Mouse (Mus musculus): Measurements from ENCODE around the gene Gsn. TPM values are rescaled to one million over a fixed set of nuclear protein-coding genes. Genes with fewer than 3 reads are reported as not detected.

Gene Gsn
- total and polyA plus RNA-seq, 3 experiments: 24.2 to 54.2 (median 42.9) TPM

DNA sequence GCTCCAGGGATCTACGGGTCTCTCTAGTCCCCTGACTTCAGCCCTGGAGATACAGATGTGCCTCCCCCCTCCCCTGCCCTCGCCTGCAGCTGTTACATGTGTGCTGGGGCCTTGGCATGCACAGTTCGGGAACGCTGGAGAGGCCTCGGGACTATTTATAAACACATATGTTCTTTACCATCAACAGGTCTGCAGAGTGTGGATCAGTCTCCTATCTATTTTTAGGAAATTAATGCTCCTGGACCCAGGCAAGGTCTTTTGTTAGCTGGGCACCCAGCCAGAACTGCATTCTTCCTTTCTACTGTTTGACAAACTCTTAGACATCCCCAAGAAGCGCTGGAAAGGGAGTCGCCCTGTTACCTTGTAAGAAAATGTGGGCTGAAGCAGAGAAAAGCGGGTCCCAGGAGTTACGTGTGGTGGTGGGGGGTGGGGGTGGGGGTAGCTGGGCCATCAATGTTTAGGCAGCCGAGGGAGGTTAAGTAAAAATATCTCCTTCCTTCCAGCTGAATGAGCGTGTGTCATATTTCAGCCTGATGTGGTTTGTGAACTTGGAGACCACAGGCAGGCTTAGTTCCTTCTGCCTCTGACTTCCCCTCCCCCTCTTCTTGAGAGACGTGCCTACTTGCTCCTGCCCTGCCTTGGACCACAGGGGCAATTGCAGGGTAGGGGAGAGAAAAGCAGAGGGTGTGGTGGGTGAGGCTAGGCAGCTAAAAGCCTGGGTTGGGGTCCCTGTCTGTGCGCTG is 3.3 kb downstream of the Gsn start:
- peak; percentile 85 for DNase-seq (ENCODE audit: extremely low read depth)
- peaks cover 21 to 87% of the 10 kb centered on the region in 2 experiments for H3K4me1 ChIP-seq (ENCODE audit: control insufficient read depth in 1 of 2, insufficient read depth in 2 of 2)
- H3K9me3 ChIP-seq (replicated peaks; ENCODE audit: low read length): no peaks in the 10 kb centered on the region
- H3K79me2 ChIP-seq (replicated peaks; ENCODE audit: control insufficient read depth, extremely low read depth, insufficient read depth, poor library complexity, severe bottlenecking): no peaks in the 10 kb centered on the region
- no peak overlapping the region for H3K27ac ChIP-seq (ENCODE audit: insufficient read depth, low read depth)
- H3K27me3 ChIP-seq (replicated peaks): peaks cover 8% of the 10 kb centered on the region
- H3K36me3 ChIP-seq (replicated peaks in 1 of 2; ENCODE audit: control insufficient read depth in 1 of 2, insufficient read depth in 1 of 2, low read length in 1 of 2): no peaks in the 10 kb centered on the region
- no peak overlapping the region for H3K4me3 ChIP-seq (replicated peaks in 1 of 3; ENCODE audit: low read depth in 2 of 3, low read length in 2 of 3, poor library complexity in 1 of 3)
- in situ Hi-C loops (cut with MboI; ENCODE audit: low pct_ligation_motif_present, low pct_unique_long_range_greater_than_20kb, low sequenced_read_pairs): loop anchor here (5.0 kb wide), 1 partner anchor 47 kb away; no protein-coding TSS in a partner anchor
- peak overlapping the region; percentile 60 for H3K4me2 ChIP-seq (ENCODE audit: insufficient read depth, low read depth, poor library complexity, severe bottlenecking)
- TF ChIP-seq JUN (IDR thresholded peaks at IDR 0.05; ENCODE audit: insufficient read depth, low read depth, low read length) (no peak), EP300 (IDR thresholded peaks at IDR 0.05; ENCODE audit: low read length) (peak; percentile 70), CHD2 (IDR thresholded peaks at IDR 0.05; ENCODE audit: low read length) (peak; percentile 87), POLR2AphosphoS2 (IDR thresholded peaks at IDR 0.05; ENCODE audit: low read depth, low read length) (no peak), USF1 (IDR thresholded peaks at IDR 0.05; ENCODE audit: low read depth, low read length) (no peak), POLR2A (IDR thresholded peaks at IDR 0.05; ENCODE audit: low read depth, low read length) (no peak), UBTF (IDR thresholded peaks at IDR 0.05; ENCODE audit: low read depth, low read length) (no peak), ZKSCAN1 (IDR thresholded peaks at IDR 0.05; ENCODE audit: borderline replicate concordance, low read depth, low read length) (no peak), ETS1 (conservative IDR thresholded peaks at IDR 0.05; ENCODE audit: low read depth, low read length) (peak; percentile 79), MAFK (IDR thresholded peaks at IDR 0.05; ENCODE audit: insufficient replicate concordance, low read length) (no peak), NELFE (IDR thresholded peaks at IDR 0.05; ENCODE audit: low read depth, low read length) (no peak), NRF1 (IDR thresholded peaks at IDR 0.05; ENCODE audit: low read depth, low read length) (no peak), SMC3 (IDR thresholded peaks at IDR 0.05; ENCODE audit: low read depth, low read length) (no peak), TCF12 (IDR thresholded peaks at IDR 0.05; ENCODE audit: low read depth, low read length) (no peak), TBP (conservative IDR thresholded peaks at IDR 0.05; ENCODE audit: low read depth, low read length) (no peak), ZNF384 (IDR thresholded peaks at IDR 0.05; ENCODE audit: low read depth, low read length) (no peak), ZC3H11A (IDR thresholded peaks at IDR 0.05; ENCODE audit: low read depth, low read length) (no peak), SIN3A (IDR thresholded peaks at IDR 0.05; ENCODE audit: low read length) (peak; percentile 81; the same call in 1 of the 2 replicates), HCFC1 (IDR thresholded peaks at IDR 0.05; ENCODE audit: low read depth, low read length) (no peak), CTCF (conservative IDR thresholded peaks at IDR 0.05 in 1 of 2, IDR thresholded peaks at IDR 0.05 in 1 of 2; ENCODE audit: low read depth in 2 of 2, low read length in 2 of 2) (no peak), MYC (IDR thresholded peaks at IDR 0.05; ENCODE audit: low read depth, low read length) (no peak), MXI1 (IDR thresholded peaks at IDR 0.05; ENCODE audit: low read depth, low read length) (peak; percentile 48), JUND (conservative IDR thresholded peaks at IDR 0.05; ENCODE audit: low read depth, low read length) (no peak), RAD21 (IDR thresholded peaks at IDR 0.05; ENCODE audit: low read depth, low read length) (no peak), KAT2A (IDR thresholded peaks at IDR 0.05; ENCODE audit: insufficient replicate concordance, low read length) (no peak), IRF4 (IDR thresholded peaks at IDR 0.05; ENCODE audit: low read depth, low read length) (peak; percentile 50), BHLHE40 (IDR thresholded peaks at IDR 0.05; ENCODE audit: low read depth, low read length) (peak; percentile 76), RCOR1 (conservative IDR thresholded peaks at IDR 0.05; ENCODE audit: low read depth, low read length) (no peak), MAX (IDR thresholded peaks at IDR 0.05; ENCODE audit: low read length) (peak; percentile 39), ZMIZ1 (IDR thresholded peaks at IDR 0.05; ENCODE audit: low read depth, low read length) (no peak), GABPA (IDR thresholded peaks at IDR 0.05; ENCODE audit: insufficient replicate concordance, low read depth, low read length) (no peak), ELF1 (IDR thresholded peaks at IDR 0.05; ENCODE audit: low read depth, low read length) (0 out of 2 replicates have a peak, but pooled peaks have one; percentile 22), USF2 (conservative IDR thresholded peaks at IDR 0.05; ENCODE audit: low read depth, low read length) (no peak), MAZ (IDR thresholded peaks at IDR 0.05; ENCODE audit: low read depth, low read length) (no peak), E2F4 (IDR thresholded peaks at IDR 0.05; ENCODE audit: insufficient replicate concordance, low read depth, low read length) (no peak), MEF2A (IDR thresholded peaks at IDR 0.05; ENCODE audit: borderline replicate concordance, low read depth, low read length) (peak; percentile 71; the same call in 1 of the 2 replicates), CHD1 (IDR thresholded peaks at IDR 0.05; ENCODE audit: low read depth, low read length) (no peak), PAX5 (IDR thresholded peaks at IDR 0.05; ENCODE audit: low read length) (no peak)
- dilution Hi-C loops (cut with MboI; ENCODE audit: extremely low pct_ligation_motif_present, extremely low pct_unique_long_range_greater_than_20kb, low sequenced_read_pairs): no loop called here
- peak overlapping the region; percentile 37; the same call in 1 of the 2 replicates for H3K9ac ChIP-seq (ENCODE audit: insufficient read depth, low read depth)
